Comparison of ENCODE assay signal across 11 mouse cellular contexts in the genomic region with DNA sequence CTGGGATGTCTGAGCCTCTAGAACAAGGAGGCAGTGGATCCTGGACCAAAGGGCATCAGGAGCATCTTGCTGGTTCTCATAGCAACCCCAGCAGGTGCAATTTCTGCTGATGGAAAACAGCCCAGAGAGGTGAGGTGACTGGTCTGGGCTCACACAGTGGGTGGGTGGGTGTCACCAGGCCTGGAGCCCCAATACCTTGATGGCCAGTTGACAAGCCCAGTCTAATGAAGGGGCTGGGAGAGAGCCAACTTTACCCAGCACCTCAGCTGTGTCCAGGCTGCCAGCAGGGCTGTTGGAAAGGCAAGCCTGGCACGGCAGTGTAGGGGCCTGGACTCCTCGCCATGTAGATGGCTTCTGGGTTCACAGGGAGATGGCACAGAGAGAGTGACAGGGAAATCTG. TPM values are rescaled to one million over a fixed set of nuclear protein-coding genes. Genes with fewer than 3 reads are reported as not detected.
"Had no signal": no experiment of that assay in that cellular context is flagged by ENCODE, and none has a peak within 500 bp of the region (broad histone marks: within the 10 kb centered on the region; RNA-seq: fewer than 3 reads in every experiment).

No protein-coding gene starts in this region.

- H3K4me3 ChIP-seq: kidney, embryonic 15.5 days; liver, embryonic 13.5 days had no signal

- H3K27ac ChIP-seq: kidney, embryonic 15.5 days; liver, embryonic 13.5 days had no signal

- DNase-seq: kidney, postnatal 10 days; kidney, postnatal 36 days; liver, embryonic 13.5 days; lung, adult 2 months; lung, postnatal 14 days; lung, postnatal 4 days; midbrain, embryonic 14.5 days; thymus, adult 2 months; thymus, postnatal 25 days had no signal

- H3K27me3 ChIP-seq: kidney, embryonic 15.5 days; liver, embryonic 13.5 days had no signal

RNA-seq across cellular contexts. Expression of a gene that starts 51.2 kb away (rescaled TPM):
- polyA plus RNA-seq: liver, adult 2 months; lung, adult 2 months had no signal
